Mouse (Mus musculus) megakaryocyte-erythroid progenitor cell, adult 5-6 weeks (primary cell): ENCODE measurements around the gene Thada. TPM values are rescaled to one million over a fixed set of nuclear protein-coding genes. Genes with fewer than 3 reads are reported as not detected.

ENCODE experiments used
- ATAC-seq: replicated peaks from 2 replicates; pipeline ENCODE4 v1.8.0; 2016; ENCODE audit warnings: mild to moderate bottlenecking, inconsistent platforms; ENCODE audit not compliant: severe bottlenecking, poor library complexity, low FRiP score, low TSS enrichment
- total RNA-seq, 2 experiments: library from RNA; stranded (forward) in 1 of 2; stranded (reverse) in 1 of 2; fragments of 200-1000, 215-1000 nt in 1 of 2; fragments of >200 nt in 1 of 2; fragmentation: Nextera tagmentation in 1 of 2; gene quantifications; 2 replicates each; pipeline ENCODE4 v1.2.3; 2014 to 2017

Gene Thada
- total RNA-seq, 2 experiments from 2014 or later: 34.0 to 34.5 TPM

- no peak for ATAC-seq
Observed at GRCm38 (mm10) chr17:84272557-84273261, 193.3 kb downstream of the Thada start.

DNA sequence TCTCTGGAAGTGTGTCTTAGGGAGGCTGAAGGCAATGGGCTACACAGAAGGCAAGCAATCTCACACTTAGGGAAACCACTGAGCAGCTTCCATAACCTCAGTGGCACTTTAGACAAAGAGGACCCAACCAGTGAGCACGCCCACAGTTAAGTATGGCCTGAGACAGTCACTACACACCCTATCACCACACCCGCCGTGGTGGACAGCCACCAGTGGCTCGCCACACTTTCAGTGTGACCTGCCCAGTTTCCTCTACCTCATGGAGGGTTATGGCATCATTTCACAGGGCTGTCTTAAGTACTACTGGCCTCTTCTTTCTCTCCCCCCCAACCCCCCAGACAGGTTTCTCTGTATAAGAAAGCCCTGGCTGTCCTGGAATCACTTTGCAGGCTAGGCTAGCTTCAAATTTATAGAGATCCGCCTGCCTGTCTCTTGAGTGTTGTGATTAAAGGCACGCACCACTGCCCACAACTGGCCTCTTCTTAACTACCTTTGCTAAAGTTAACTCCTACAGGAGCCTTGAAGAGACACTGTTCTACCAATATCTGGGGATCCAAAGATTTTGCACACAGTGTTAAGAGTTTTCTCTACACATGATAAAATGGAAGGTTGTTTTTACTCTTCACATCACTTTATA is 194.3 kb downstream of the Thada start:
- no peak for ATAC-seq

DNA sequence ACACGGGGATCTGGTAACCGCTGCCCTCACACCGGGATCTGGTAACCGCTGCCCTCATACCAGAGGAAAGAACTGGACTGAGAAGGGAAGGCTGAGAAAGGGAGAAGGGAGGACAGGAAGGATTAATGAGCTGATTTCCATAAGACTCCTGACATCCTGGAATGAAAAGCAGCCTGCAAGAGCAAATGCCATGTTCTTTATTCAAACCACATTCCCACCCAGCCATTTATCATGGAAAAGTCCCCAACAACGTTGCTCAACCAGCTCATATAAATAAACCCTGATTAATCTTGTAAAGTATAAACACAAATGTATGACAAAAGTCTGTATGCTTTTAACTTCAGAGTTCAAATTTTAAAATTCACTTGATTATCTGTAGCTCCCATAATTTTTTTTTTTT is 196.3 kb downstream of the Thada start:
- no peak for ATAC-seq

DNA sequence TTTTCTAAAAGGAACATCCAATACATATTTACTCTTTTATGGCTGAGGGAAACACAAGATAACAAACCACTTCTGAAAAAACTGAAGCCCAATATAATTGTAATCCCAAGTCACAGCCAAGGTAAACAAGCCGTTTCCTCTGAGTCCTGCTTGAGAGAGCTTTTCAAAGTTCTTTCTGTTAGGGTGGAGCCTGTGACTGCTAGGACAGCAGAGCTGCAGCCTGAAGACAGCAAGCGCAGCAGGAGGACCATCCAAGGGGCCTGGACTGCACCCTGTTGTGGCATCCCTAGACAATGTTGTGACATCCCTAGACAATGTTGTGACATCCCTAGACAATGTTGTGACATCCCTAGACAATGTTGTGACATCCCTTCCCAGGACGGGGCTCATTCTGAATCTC is 197.6 kb downstream of the Thada start:
- ATAC-seq: peak; percentile 16; the same call in 1 of the 2 replicates

- peak; percentile 28; the same call in 1 of the 2 replicates for ATAC-seq
Observed at GRCm38 (mm10) chr17:84267456-84268074, 198.4 kb downstream of the Thada start.

DNA sequence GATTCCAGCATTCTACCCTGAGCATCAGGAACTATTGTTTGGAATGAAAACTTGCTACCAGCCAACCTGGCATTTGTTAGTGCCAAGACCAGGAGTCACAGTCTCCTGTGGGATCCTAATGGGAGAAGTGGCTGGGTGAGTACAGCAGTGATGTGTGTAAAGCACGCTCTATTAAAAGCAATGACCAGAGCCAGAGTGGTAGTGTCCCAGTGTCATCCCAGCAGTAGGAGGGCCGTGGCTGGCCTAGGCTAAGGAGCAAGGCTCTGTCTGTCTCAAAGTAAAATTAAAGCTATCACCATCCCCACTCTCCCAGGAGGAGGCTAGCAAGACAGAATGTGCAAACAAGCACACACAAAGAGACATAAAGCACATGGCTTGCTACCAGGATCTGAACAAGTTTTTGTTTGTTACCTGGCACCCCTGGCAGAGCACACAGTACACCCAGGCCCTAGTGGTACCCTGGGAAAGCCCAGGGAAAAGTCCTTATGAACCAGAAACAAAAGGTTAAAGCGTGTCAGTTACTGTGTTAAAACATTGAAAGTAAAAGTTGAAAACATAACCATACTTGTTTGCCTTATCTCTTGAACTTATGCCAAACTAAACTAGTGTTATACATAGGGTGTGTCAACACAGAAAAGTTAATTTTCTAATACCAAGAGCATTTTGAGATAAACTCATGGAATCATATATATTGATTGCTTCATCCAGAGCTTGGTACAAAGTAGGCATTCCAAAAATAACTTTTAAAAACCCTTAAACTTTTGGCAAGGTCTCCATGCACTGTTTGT is 199.7 kb downstream of the Thada start:
- peak; percentile 6; the same call in 1 of the 2 replicates for ATAC-seq

DNA sequence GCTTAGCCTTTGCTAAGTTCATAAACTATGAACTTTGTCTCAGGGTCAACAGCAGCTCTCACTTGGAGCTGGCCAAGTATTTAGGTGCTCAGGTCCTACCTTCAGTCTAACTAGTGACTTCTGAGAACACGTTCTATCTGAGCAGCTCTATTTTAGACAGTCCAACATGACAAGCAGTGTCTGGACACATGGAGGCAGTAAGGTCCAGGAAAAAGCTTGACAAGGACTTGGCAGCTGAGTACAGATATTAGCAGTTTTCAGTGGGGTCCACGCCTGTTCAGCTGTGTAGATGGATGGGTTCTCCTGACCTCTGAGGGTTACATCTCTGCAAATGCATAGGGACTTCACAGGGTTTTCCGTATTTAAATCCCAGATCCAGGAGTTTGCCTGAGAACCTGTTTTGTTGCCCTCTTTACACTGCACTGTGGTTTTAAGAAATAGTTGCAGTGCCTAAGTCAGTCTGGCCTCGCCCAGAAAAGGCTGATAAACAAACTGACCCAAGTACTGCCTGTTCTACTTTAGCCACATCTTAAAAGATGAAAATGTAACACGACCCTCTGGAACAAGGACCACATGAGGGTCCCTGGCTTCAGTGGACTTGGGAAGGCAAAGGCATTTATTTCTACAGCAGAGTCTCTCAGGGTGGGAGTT is 200.4 kb downstream of the Thada start:
- no peak for ATAC-seq

GRCm38 (mm10) chr17:84264305-84264704 is 201.7 kb downstream of the Thada start:
- no peak for ATAC-seq

DNA sequence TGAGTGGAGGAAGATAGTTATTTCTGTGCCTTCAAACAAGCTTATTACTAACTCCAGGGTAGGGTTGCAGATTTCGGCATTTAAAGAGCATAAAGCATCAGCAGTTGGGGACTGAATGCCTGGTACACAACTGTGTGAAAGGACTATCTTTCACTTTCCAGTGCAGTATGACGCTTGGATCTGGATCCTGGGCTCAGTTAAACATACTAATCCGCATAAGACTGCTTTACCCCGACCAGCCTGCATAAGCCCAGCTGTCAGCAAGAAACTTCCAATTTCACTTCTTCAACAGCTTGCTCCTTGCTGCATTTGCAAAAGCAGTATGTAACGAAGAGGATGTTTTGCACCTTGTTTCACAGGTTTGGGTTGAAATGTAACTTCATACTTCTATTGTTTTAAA is 202.4 kb downstream of the Thada start:
- ATAC-seq: no peak

DNA sequence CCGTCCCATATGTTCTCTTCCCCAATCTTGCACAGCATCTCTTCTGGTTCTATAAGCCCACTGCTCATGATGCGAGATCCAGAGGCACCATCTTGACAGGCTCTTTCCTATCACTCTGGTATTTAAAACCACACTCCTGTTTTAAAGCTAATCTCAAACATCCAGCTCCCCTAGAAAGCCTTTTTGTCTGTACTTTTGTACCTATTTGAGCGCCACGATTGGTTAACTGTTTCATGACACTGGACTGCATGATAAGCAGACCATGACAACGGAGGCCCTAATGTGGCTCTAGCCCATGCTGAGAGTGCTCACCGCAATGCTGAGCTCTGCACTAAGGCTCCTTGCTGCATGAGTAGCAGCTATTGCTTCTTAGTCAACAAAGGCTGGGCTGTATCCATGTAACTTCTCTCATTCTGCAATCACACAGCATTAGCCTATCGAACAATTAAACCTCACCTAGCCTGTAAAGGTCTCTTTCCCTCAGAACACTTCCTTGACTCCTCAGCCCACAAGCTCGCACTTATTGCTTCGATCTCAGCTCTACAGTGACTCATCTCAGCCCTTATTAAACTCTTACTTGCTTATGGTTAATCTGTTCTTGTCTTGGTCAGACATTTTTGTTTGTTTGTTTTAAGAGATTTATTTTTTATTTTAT is 203.6 kb downstream of the Thada start:
- peak; percentile 90 for ATAC-seq

DNA sequence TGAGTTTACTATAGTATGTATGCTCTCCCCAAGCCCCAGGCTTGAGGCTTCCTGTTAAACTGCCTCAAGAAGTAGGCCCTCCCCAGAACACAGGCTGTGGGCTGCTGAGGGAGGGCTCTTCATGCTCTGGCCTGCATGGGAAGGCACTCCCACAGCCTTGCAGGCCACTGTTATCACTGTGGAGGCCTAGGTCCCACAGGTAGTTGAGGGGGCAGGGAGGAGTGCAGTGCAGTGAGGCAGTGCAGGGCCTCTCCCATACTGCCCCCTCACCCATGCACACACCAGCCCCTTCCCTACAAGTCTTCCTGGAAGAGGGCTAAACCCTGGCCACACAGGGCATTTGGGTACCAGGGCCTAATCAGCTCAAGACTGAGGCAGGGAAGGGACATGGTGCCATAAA is 205.0 kb downstream of the Thada start:
- ATAC-seq: no peak

- no peak for ATAC-seq
Observed at GRCm38 (mm10) chr17:84260226-84260625, 205.8 kb downstream of the Thada start.

DNA sequence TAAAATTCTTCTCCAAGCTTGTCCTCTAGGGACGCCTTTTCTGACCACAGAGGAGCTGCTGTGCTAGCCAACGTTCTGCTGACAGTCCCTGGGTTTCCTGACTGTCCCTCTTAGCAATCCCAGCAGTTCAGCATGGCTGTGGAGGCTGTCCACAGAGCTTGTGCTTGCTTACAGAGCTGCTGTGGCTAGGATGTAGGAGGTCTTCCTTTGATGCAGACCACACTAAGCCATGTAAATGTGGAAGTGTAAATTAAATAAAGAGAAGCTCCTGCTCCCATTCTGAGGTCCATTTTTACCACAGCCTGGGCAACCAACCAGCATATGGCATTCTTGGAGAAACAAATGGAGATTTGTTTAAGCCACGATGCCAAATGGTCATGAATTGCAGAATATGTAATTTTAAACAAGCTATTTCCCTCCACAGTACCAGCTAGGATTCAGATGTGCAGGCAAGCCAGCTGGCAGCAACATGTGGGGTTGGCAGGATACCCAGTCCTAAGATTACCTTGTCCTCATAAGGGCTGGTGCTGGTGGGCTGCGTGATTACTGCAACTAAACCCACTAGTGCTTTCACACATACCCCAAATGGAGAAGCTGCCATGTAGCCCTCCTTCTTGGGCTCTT is 207.3 kb downstream of the Thada start:
- ATAC-seq: no peak

DNA sequence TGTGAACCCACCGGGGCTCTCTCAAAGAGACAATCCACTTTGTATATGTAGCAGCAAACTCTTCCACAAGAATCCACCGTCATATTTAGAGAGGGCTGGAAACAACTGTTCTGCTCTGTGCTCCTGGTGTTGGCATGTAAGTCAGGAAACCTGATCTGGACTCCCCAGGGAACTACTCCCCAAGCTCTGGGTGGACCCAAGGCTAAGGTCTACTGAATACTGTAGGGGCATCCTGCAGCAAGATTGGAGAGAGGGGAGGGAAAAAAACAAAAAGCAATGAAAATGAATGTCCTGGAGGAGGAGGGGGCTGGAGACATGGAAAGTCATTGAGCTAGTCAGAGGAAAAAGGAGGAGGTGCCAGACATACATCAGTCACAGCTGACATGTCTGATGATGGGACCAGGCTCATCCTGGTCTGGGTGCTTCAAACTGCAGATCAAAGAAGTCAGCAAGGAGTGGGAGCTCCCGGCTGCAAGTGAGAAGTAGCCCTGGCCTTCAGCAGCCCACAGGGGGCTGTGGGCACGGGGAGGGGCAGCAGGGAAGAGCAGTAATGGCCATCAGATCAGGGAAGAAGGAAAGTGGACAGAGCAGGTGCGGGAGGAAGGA is 208.0 kb downstream of the Thada start:
- no peak for ATAC-seq

DNA sequence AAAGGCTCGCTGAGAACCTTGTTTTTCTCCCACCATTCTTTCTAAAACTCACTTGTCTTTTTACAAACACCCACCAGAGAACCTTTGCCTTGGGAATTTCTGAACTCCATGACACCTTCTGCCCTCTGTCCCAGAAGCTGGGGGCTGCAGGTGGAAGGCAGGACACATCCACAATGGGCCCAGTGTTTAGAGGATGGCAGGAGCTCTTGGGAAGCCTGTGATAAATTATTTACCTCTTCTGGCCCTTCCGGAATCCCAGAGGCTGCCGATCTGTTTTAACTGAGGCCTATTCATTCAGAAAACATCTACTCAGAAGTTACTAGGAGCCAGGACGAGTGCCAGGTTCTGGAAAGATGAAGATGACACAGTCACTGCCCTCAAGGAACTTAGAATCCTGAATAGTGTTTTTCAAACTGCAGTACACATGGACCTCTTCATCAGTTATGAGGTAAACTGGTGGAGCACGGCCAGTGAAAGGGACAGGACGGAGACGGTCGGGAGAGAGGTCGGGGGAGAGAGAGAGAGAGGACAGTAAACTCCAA is 209.7 kb downstream of the Thada start:
- ATAC-seq: no peak

DNA sequence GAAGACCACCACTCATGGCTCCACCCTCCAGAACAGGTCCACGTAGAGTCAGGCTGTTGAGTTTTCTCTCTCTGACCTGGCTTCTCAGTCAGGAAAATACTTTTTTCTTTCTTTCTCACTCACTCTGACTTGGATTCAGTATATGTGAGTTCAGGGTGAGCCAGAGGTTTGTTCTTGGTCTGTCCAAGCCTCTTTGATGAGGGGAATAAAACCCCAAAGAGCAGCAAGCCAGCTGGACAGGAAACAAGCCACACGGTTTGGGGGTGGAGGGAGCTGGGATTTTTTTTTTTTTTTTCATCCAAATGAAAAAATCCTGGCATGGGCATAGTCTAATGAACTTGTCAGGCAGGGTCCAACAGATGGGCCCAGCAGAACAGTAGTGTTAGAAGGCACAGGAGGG is 210.2 kb downstream of the Thada start:
- no peak for ATAC-seq

DNA sequence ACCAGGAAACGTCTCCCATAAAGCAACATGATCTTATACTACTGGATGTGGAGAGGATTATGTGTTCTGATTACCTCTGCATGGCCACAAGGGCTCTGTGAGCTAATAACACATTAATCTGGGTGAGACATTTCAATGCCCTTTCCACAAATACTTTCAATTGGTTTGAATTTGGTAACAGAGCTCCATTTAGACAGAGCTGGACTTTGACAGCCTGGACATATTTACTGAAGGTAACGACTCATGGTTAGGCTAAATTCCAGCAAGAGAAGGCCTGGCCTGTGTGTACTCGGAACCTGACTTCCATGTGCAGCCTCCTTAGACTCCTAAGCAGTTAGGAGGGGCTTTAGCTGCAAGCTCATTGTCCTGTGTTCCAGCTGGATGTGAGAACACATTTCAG is 214.6 kb downstream of the Thada start:
- no peak for ATAC-seq
